Mouse (Mus musculus) left cerebral cortex, postnatal 25 days (tissue): ENCODE measurements around the gene Sco1. TPM values are rescaled to one million over a fixed set of nuclear protein-coding genes. Genes with fewer than 3 reads are reported as not detected.

Experiments
- DNase-seq, 2 experiments: peaks; one replicate each; pipeline ENCODE4 v3.0.0; 2022; ENCODE audit warnings: low spot score in 2 of 2, mixed read lengths in 1 of 2
- intact Hi-C: fragments of 180-260 bp; cut with DNase I; formaldehyde crosslinking; loops from one replicate; pipeline ENCODE4 v1.15.1; 2025
- microRNA-seq, 2 experiments: library from miRNA; unstranded; fragments of <30 nt; microRNA quantifications; one replicate each; pipeline ENCODE4 v1.2.0; 2022
- total RNA-seq, 2 experiments: library from RNA; stranded (reverse); gene quantifications; 2 replicates each; pipeline ENCODE4 v1.2.3; 2021

The Sco1 gene
- total RNA-seq, 2 experiments from 2014 or later, result 8.7 to 11.4 TPM

GRCm38 (mm10) chr11:67105689-67106088 is 53.2 kb downstream of the Sco1 start:
- DNase-seq, result no peak
- intact Hi-C loops, result no loop called here

GRCm38 (mm10) chr11:67106973-67107372 is 54.5 kb downstream of the Sco1 start:
- no peak for DNase-seq
- intact Hi-C loops, result no loop called here

- DNase-seq, result peak; percentile 85 to 90
- intact Hi-C loops, result loop anchor here (5.0 to 10.0 kb wide), 4 partner anchors 262 to 564 kb away; partner anchors contain the start of gene Gas7
Measured at GRCm38 (mm10) chr11:67110168-67110948, 57.9 kb downstream of the Sco1 start.

- peak; percentile 63 to 79 for DNase-seq
- intact Hi-C loops, result loop anchor here (1.0 to 10.0 kb wide), 6 partner anchors 123 to 563 kb away; partner anchors contain the start of gene Gas7
Measured at GRCm38 (mm10) chr11:67112019-67112850, 59.8 kb downstream of the Sco1 start.

- intact Hi-C loops, result loop anchor here (1.0 to 10.0 kb wide), 6 partner anchors 122 to 562 kb away; partner anchors contain the start of gene Gas7
- peak; percentile 69 to 84 for DNase-seq
Measured at GRCm38 (mm10) chr11:67112851-67113202, 60.4 kb downstream of the Sco1 start.

- DNase-seq, result no peak
- intact Hi-C loops, result loop anchor here (2.0 to 10.0 kb wide), 5 partner anchors 121 to 561 kb away; partner anchors contain the start of gene Gas7
Measured at GRCm38 (mm10) chr11:67113381-67113780, 60.9 kb downstream of the Sco1 start.

- intact Hi-C loops, result loop anchor here (5.0 to 10.0 kb wide), 4 partner anchors 258 to 561 kb away; partner anchors contain the start of gene Gas7
- no peak for DNase-seq
Measured at GRCm38 (mm10) chr11:67114261-67114660, 61.8 kb downstream of the Sco1 start.

- intact Hi-C loops, result loop anchor here (5.0 to 10.0 kb wide), 4 partner anchors 257 to 560 kb away; partner anchors contain the start of gene Gas7
- no peak for DNase-seq
Measured at GRCm38 (mm10) chr11:67114901-67115300, 62.4 kb downstream of the Sco1 start.

Small RNA genes lying within 50 kb of the gene (microRNA-seq; reads per million reads assigned to microRNA genes)
- gene Mir6923, result 0 reads per million in 2 experiments

Other genes with a start within 250 kb of the Sco1 start
- gene Pirt, start 140.7 kb upstream of the Sco1 start, total RNA-seq, result under 1 TPM; 0.11 to 0.14 TPM
- gene Tmem238l, start 96.0 kb upstream of the Sco1 start, total RNA-seq, result not detected
- gene Tmem220, start 27.5 kb upstream of the Sco1 start, total RNA-seq, result under 1 TPM; 0.41 to 0.44 TPM
- 10 to 100 TPM; 25.6 to 26.6 TPM for gene Adprm, start 76 bp upstream of the Sco1 start, total RNA-seq
- gene Myh3, start 25.6 kb downstream of the Sco1 start, total RNA-seq, result 1 to 10 TPM; 3.8 to 4.5 TPM
- under 1 TPM; 0.50 to 0.57 TPM for gene Myh2, start 118.4 kb downstream of the Sco1 start, total RNA-seq
- gene Myh1, start 147.4 kb downstream of the Sco1 start, total RNA-seq, result under 1 TPM; 0.09 to 0.25 TPM
- under 1 TPM; 0.21 to 0.25 TPM for gene Myh4, start 185.4 kb downstream of the Sco1 start, total RNA-seq
- under 1 TPM; 0.44 to 0.48 TPM for gene Myh8, start 224.5 kb downstream of the Sco1 start, total RNA-seq